ENCODE assay signal across 14 mouse cellular contexts in the genomic region with DNA sequence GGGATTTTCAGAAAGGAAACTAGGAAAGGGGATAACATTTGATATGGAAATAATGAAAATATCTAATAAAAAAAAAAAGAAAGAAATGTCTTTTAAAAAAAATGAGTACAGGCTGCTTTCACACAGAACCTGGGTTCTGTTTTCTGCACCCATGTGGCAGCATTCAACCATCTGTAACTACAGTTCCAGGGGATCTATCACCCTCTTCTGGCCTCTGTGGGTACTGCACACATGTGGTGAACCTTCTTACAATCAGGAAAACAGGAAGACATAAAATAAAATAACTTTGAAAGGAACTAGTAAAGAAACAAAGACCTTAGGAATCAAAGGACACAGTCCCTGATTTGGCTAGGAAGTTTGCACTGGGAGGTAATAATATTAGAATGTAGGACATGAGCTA.
DNase-seq lines count a peak whose midpoint lies in the region; ATAC-seq and TF ChIP-seq lines count a peak whose summit lies in the region.
"Had no signal": no experiment of that assay in that cellular context is flagged by ENCODE, and none has a peak within 500 bp of the region (broad histone marks: within the 10 kb centered on the region; RNA-seq: fewer than 3 reads in every experiment).

No protein-coding gene starts in this region.

- H3K36me3 ChIP-seq in lung, embryonic 14.5 days (ENCODE audit: insufficient read depth) = no peaks in the 10 kb centered on the region
- no peaks in the 10 kb centered on the region for H3K36me3 ChIP-seq in ES-E14 (ENCODE audit: control insufficient read depth, insufficient read depth, low read length, poor library complexity, severe bottlenecking)
- no peaks in the 10 kb centered on the region for H3K36me3 ChIP-seq in stomach, postnatal 0 days (ENCODE audit: control insufficient read depth, insufficient read depth, low read length)
- H3K36me3 ChIP-seq: hindbrain, embryonic 15.5 days had no signal

- H3K27me3 ChIP-seq in lung, embryonic 14.5 days (ENCODE audit: insufficient read depth, low read length) = no peaks in the 10 kb centered on the region
- H3K27me3 ChIP-seq in stomach, postnatal 0 days (ENCODE audit: control insufficient read depth, insufficient read depth, low read length) = no peaks in the 10 kb centered on the region
- H3K27me3 ChIP-seq: hindbrain, embryonic 15.5 days had no signal

- no peak for TF ChIP-seq EP300 in stomach, postnatal 0 days (optimal IDR thresholded peaks at IDR 0.05)

- no peak overlapping the region for H3K4me2 ChIP-seq in lung, embryonic 14.5 days
- no peak overlapping the region for H3K4me2 ChIP-seq in stomach, postnatal 0 days (replicated peaks; ENCODE audit: low read depth)
- H3K4me2 ChIP-seq: heart, embryonic 11.5 days; hindbrain, embryonic 15.5 days had no signal

- TF ChIP-seq CTCF in lung, embryonic 14.5 days (IDR thresholded peaks at IDR 0.05; ENCODE audit: low read depth) = 0 out of 2 replicates have a peak, but pooled peaks have one; percentile 17
- peak; percentile 53 for TF ChIP-seq CTCF in stomach, postnatal 0 days (IDR thresholded peaks at IDR 0.05; ENCODE audit: low read depth)

- in situ Hi-C loops in ES-E14 (cut with MboI; ENCODE audit: low sequenced_read_pairs in 2 of 2, unreplicated experiment in 2 of 2) = no loop called here

- peak; percentile 42 for DNase-seq in CD4-positive, CD25-positive, alpha-beta regulatory T cell, adult 2 months (ENCODE audit: low read depth, low spot score)
- no peak for DNase-seq in lung, embryonic 14.5 days
- DNase-seq in lung, postnatal 14 days = no peak
- DNase-seq in ES-E14 (ENCODE audit: low read depth, low spot score) = peak; percentile 46
- DNase-seq in stomach, postnatal 0 days (ENCODE audit: low spot score) = no peak
- no peak for DNase-seq in adrenal gland, adult 8-10 months
- no peak for DNase-seq in embryo, embryonic 10.5 days (ENCODE audit: low spot score)
- DNase-seq: cerebellum, postnatal 25 days; kidney, postnatal 36 days; lung, adult 18-20 months; right cerebral cortex, postnatal 4 days had no signal

- H3K27ac ChIP-seq in lung, embryonic 14.5 days (ENCODE audit: low read depth) = no peak overlapping the region
- H3K27ac ChIP-seq in ES-E14 (ENCODE audit: insufficient read depth, low read depth, low read length, poor library complexity, severe bottlenecking) = no peak overlapping the region
- H3K27ac ChIP-seq in stomach, postnatal 0 days (replicated peaks) = no peak overlapping the region
- H3K27ac ChIP-seq: hindbrain, embryonic 15.5 days had no signal

- H3K4me1 ChIP-seq in lung, embryonic 14.5 days (ENCODE audit: insufficient read depth) = 0 out of 2 replicates have a peak, but pooled peaks cover 3% of the 10 kb centered on the region
- no peaks in the 10 kb centered on the region for H3K4me1 ChIP-seq in ES-E14 (ENCODE audit: control insufficient read depth in 2 of 2, insufficient read depth in 2 of 2, low read length in 2 of 2, poor library complexity in 1 of 2)
- H3K4me1 ChIP-seq in stomach, postnatal 0 days (replicated peaks; ENCODE audit: control insufficient read depth, insufficient read depth) = no peaks in the 10 kb centered on the region
- H3K4me1 ChIP-seq: hindbrain, embryonic 15.5 days had no signal

- no peak overlapping the region for H3K4me3 ChIP-seq in lung, embryonic 14.5 days (ENCODE audit: low read depth, low read length)
- H3K4me3 ChIP-seq in ES-E14 (ENCODE audit: insufficient read depth in 1 of 2, low read depth in 1 of 2, low read length in 2 of 2, poor library complexity in 1 of 2, severe bottlenecking in 1 of 2) = no peak overlapping the region
- no peak overlapping the region for H3K4me3 ChIP-seq in stomach, postnatal 0 days (ENCODE audit: low read depth, low read length)
- H3K4me3 ChIP-seq: hindbrain, embryonic 15.5 days had no signal

- no peak for ATAC-seq in CD4-positive, CD25-positive, alpha-beta regulatory T cell, adult 4 months
- no peak for ATAC-seq in lung, embryonic 14.5 days (ENCODE audit: insufficient read depth)
- ATAC-seq in stomach, postnatal 0 days (ENCODE audit: low FRiP score, low TSS enrichment) = no peak

- H3K9me3 ChIP-seq in lung, embryonic 14.5 days (ENCODE audit: low read depth, low read length) = no peaks in the 10 kb centered on the region
- H3K9me3 ChIP-seq in ES-E14 (ENCODE audit: control insufficient read depth, insufficient read depth, low read depth, low read length) = no peaks in the 10 kb centered on the region
- no peaks in the 10 kb centered on the region for H3K9me3 ChIP-seq in stomach, postnatal 0 days (ENCODE audit: control insufficient read depth, low read length)
- H3K9me3 ChIP-seq: hindbrain, embryonic 15.5 days had no signal

- H3K9ac ChIP-seq in lung, embryonic 14.5 days = no peak overlapping the region
- H3K9ac ChIP-seq in ES-E14 (ENCODE audit: insufficient read depth, low read depth, low read length, poor library complexity, severe bottlenecking) = no peak overlapping the region
- H3K9ac ChIP-seq in stomach, postnatal 0 days (ENCODE audit: low read length) = no peak overlapping the region
- H3K9ac ChIP-seq: hindbrain, embryonic 15.5 days had no signal

TF ChIP-seq in ES-E14, 5 proteins besides CTCF, POLR2A, EP300 and RAD21:
- 0 out of 2 replicates have a peak, but pooled peaks have one; percentile 14 for TF ChIP-seq ZC3H11A (IDR thresholded peaks at IDR 0.05; ENCODE audit: borderline replicate concordance, low read depth, low read length)
- no peak for TF ChIP-seq CHD2 (IDR thresholded peaks at IDR 0.05; ENCODE audit: low read depth, low read length)

Comparison
In these comparisons a context has a peak if more than half of its experiments do, and no peak if none do; other contexts are left out.
1. DNase-seq: peak in CD4-positive, CD25-positive, alpha-beta regulatory T cell, adult 2 months (single experiment) and ES-E14 (single experiment); none in lung, embryonic 14.5 days (single experiment), lung, postnatal 14 days (single experiment), stomach, postnatal 0 days (single experiment), adrenal gland, adult 8-10 months (single experiment) and embryo, embryonic 10.5 days (single experiment).